Mouse (Mus musculus): Measurements from ENCODE around the gene Ppm1f. TPM values are rescaled to one million over a fixed set of nuclear protein-coding genes. Genes with fewer than 3 reads are reported as not detected.

Gene Ppm1f
- polyA plus RNA-seq, 1 experiment from 2014 or later: 27.7 TPM

GRCm38 (mm10) chr16:16965149-16965548 is 68.9 kb downstream of the Ppm1f start:
- 67% methylated on average over 1 of the region's 1 CpGs for WGBS
- Histone ChIP-seq H3K4me2 (no peak overlapping the region), H3K9me3 (no peaks in the 10 kb centered on the region), H3K27ac (no peak overlapping the region), H3K9ac (no peak overlapping the region), H3K27me3 (no peaks in the 10 kb centered on the region), H3K4me3 (no peak overlapping the region), H3K4me1 (no peaks in the 10 kb centered on the region), H3K36me3 (no peaks in the 10 kb centered on the region)
- ATAC-seq (ENCODE audit: insufficient number of reproducible peaks, insufficient read depth, low FRiP score, low TSS enrichment, low read depth): no peak

DNA sequence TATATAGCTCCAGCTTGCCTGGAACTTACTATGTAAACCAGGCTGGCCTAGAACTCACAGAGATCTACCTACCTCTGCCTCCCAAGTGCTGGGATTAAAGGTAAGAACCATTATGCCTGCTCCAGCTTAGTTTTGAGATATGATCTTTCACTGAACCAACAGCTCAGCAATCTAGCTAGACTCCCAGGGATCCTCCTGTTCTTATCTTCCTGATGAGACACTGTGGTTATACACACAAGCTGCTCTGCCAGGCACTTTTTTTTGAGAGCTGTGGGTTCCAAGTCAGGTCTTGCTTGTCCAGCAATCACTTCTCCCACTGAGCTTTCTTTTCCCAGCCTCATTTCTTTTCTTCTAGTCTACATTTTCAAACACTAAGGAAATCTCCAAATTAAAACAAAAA is 70.0 kb downstream of the Ppm1f start:
- no peak overlapping the region for H3K27ac ChIP-seq
- no peak overlapping the region for H3K4me3 ChIP-seq
- no peak for ATAC-seq (ENCODE audit: insufficient number of reproducible peaks, insufficient read depth, low FRiP score, low TSS enrichment, low read depth)
- H3K9ac ChIP-seq: no peak overlapping the region
- no peaks in the 10 kb centered on the region for H3K36me3 ChIP-seq
- no peaks in the 10 kb centered on the region; the same call in 1 of the 2 replicates for H3K27me3 ChIP-seq
- H3K9me3 ChIP-seq: no peaks in the 10 kb centered on the region
- H3K4me2 ChIP-seq: no peak overlapping the region
- no peaks in the 10 kb centered on the region for H3K4me1 ChIP-seq

Other genes starting within 250 kb of the Ppm1f start
- 0.11 TPM in 1 of 2 replicates, not detected in the other for gene Olfr19, start 220.1 kb upstream of the Ppm1f start, polyA plus RNA-seq (2015; fragmentation: Nextera tagmentation; extraction: Ambion mirVana)
- gene Spag6l, start 67.0 kb upstream of the Ppm1f start, polyA plus RNA-seq (2015; fragmentation: Nextera tagmentation; extraction: Ambion mirVana): 0.60 and 0.74 TPM in 2 replicates
- gene Igll1, start 32.5 kb upstream of the Ppm1f start, polyA plus RNA-seq (2015; fragmentation: Nextera tagmentation; extraction: Ambion mirVana): not detected in 2 replicates
- gene Top3b, start 25.7 kb upstream of the Ppm1f start, polyA plus RNA-seq (2015; fragmentation: Nextera tagmentation; extraction: Ambion mirVana): 73.7 and 77.6 TPM in 2 replicates
- gene Vpreb1, start 25.6 kb upstream of the Ppm1f start, polyA plus RNA-seq (2015; fragmentation: Nextera tagmentation; extraction: Ambion mirVana): 3.4 and 4.1 TPM in 2 replicates
- 136 and 149 TPM in 2 replicates for gene Mapk1, start 86.9 kb downstream of the Ppm1f start, polyA plus RNA-seq (2015; fragmentation: Nextera tagmentation; extraction: Ambion mirVana)
- gene Ypel1, start 173.2 kb downstream of the Ppm1f start, polyA plus RNA-seq (2015; fragmentation: Nextera tagmentation; extraction: Ambion mirVana): 56.7 and 66.3 TPM in 2 replicates
- 159 and 161 TPM in 2 replicates for gene Ppil2, start 214.8 kb downstream of the Ppm1f start, polyA plus RNA-seq (2015; fragmentation: Nextera tagmentation; extraction: Ambion mirVana)
- gene 2610318N02Rik, start 228.7 kb downstream of the Ppm1f start, polyA plus RNA-seq (2015; fragmentation: Nextera tagmentation; extraction: Ambion mirVana): 42.8 and 54.8 TPM in 2 replicates
- gene Sdf2l1, start 235.9 kb downstream of the Ppm1f start, polyA plus RNA-seq (2015; fragmentation: Nextera tagmentation; extraction: Ambion mirVana): 60.1 and 65.3 TPM in 2 replicates
- 9.3 and 10.9 TPM in 2 replicates for gene Ydjc, start 248.2 kb downstream of the Ppm1f start, polyA plus RNA-seq (2015; fragmentation: Nextera tagmentation; extraction: Ambion mirVana)